Mouse (Mus musculus) lung, postnatal 25 days (tissue): ENCODE measurements at regions not wholly inside any gene's neighbourhood (a gene's known extent, or its start where the extent isn't known, plus 50 kb on each side); places are given as distances from the start of the nearest gene placed in this dataset.

Source experiments
- DNase-seq: peaks from one replicate; pipeline ENCODE4 v3.0.0; 2022; ENCODE audit warnings: low spot score

DNA sequence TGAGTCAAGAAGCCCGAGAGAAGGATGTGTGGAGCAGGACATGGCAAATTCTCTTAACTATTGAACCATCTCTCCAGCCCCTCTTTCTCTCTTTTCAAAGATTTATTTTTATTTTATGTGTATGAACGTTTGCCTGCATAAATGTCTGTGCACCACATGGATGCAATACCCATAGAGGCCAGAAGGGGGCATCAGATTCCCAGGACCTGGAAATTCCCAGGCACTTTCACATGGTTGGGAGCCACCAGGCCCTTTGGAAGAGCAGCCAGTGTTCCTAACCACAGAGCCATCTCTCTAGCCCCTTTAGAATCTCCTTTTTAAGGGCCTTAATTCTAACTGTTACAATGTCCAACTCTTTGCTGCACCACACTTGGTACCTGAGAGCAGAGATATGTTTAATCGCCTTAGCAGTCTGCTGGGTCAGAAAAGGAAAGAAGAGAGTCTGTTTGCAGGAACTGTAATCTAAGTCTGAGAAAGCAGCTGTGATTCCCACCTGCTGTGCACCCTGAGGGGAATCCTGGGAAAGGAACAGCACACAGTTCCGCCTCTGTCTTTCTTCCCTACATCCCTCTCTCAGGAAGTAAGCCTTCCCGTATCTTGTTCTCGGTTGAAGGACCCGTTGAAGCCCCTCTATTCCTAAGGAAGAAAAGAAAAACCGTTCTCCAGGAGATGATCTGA lies 186.8 kb downstream of the Katnal1 start:
- DNase-seq = no peak

DNA sequence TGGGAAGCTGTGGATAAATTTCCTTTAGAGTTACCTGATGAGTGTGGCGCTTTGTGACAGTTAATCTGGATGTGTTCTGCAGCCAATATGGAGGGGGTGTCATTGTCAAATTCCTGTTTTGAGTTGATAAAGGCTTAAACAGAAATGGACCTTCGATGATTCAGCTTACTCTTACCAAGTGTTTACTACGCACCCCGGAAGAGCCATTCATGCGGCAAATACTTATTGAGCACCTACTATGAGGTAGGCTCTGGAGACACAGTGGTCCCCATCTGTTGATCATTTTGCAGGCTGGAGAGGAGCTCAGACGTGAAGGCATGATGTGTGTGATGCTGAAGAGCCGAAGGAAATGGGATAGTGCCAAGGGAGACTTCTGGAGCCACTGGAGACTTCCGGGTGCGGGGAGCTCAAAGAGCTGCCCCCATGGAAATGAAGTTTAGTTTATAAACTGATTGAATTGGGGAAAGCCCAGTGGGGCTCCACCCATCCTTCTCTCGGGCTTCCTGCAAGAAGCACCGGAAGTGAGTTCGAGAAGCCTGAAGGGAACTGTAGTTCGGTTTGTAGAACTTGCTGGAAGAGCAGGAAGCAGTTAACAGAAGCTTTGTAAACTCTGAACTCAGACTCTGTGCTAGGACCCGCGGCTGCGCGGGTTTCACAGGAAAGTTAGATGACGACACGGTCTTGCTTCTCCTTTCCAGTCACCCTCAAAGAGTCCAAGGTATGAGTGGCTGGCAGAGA lies 187.7 kb downstream of the Katnal1 start:
- DNase-seq = peak; percentile 66

- peak; percentile 88 for DNase-seq
Observed at GRCm38 (mm10) chr5:148740366-148741266, 188.0 kb upstream of the Ubl3 start.

- DNase-seq = no peak
Observed at GRCm38 (mm10) chr5:148739672-148740071, 187.1 kb upstream of the Ubl3 start.

GRCm38 (mm10) chr5:148739141-148739540 lies 186.6 kb upstream of the Ubl3 start:
- peak; percentile 51 for DNase-seq

GRCm38 (mm10) chr5:148729541-148729940 lies 177.0 kb upstream of the Ubl3 start:
- no peak for DNase-seq

DNA sequence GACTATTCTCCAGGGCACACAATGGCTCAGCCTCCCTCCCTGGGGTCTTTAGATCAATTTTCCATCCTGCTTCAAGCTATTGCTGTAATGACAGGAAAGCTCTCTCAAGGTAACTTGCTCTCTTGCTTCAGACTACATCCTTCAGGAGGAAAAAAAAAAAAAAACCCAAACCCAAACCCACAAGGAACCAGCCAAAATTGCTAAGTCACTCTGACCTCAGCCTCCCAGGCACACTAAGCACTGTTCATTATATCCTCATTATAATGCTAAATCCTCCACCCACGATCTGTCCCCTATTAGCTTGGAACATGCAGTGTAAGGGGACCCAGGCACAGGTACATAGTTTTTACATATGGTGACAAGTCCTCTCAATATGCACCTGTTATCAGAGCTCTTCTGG lies 175.9 kb upstream of the Ubl3 start:
- no peak for DNase-seq

- DNase-seq = no peak
Observed at GRCm38 (mm10) chr5:148726442-148726841, 173.9 kb upstream of the Ubl3 start.

- no peak for DNase-seq
Observed at GRCm38 (mm10) chr5:148724470-148724869, 171.9 kb upstream of the Ubl3 start.

DNA sequence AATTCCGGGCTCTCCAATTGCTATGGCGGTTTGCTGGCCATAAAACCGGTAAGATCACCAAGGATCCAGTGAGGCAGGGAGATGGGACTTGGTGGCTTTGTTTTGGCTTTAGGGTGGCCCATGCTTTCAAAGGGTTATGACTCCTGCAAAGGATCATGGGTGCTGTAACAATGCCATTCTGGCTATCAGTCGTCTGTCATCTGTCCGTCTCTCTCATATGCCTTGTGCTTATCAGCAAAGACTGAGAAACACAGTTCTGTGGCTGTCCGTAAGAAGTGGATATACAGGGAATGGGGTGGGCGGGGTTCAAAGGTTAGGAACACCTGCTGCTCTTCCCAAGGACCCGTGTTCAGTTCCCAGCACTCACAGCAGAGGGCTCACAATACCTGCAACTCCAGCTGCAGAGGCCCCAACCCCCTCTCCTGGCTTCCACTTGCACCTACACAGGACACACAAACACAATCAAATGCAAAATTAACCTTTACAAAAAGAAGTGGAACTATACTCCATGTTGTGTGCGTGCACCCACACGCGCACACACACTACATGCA lies 171.2 kb upstream of the Ubl3 start:
- no peak for DNase-seq

- DNase-seq = no peak
Observed at GRCm38 (mm10) chr5:148720604-148721003, 168.0 kb upstream of the Ubl3 start.

- no peak for DNase-seq
Observed at GRCm38 (mm10) chr5:148716633-148717032, 164.0 kb upstream of the Ubl3 start.

GRCm38 (mm10) chr5:148715218-148715991 lies 162.8 kb upstream of the Ubl3 start:
- no peak for DNase-seq

- DNase-seq = no peak
Observed at GRCm38 (mm10) chr5:148714807-148715206, 162.2 kb upstream of the Ubl3 start.

GRCm38 (mm10) chr5:148713796-148714195 lies 161.2 kb upstream of the Ubl3 start:
- peak; percentile 69 for DNase-seq

GRCm38 (mm10) chr5:148713039-148713438 lies 160.4 kb upstream of the Ubl3 start:
- no peak for DNase-seq

DNA sequence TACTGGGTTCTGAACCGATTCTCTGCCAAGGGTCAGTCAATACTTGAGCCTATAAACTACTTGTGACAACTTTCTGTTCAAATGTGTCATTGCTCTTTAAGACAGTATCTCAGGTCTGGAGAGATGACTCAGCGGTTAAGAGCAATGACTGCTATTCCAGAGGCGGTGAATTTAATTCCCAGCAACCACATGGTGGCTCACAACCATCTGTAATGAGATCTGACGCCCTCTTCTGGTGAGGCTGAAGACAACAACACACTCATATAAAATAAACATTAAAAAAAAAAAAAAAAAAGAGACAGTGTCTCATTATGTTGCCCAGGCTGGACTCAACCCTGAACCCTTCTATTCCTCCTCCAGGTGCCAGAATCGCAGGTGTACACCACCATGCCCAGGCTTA lies 159.0 kb upstream of the Ubl3 start:
- DNase-seq = no peak

- DNase-seq = no peak
Observed at GRCm38 (mm10) chr5:148709111-148709771, 156.7 kb upstream of the Ubl3 start.

DNA sequence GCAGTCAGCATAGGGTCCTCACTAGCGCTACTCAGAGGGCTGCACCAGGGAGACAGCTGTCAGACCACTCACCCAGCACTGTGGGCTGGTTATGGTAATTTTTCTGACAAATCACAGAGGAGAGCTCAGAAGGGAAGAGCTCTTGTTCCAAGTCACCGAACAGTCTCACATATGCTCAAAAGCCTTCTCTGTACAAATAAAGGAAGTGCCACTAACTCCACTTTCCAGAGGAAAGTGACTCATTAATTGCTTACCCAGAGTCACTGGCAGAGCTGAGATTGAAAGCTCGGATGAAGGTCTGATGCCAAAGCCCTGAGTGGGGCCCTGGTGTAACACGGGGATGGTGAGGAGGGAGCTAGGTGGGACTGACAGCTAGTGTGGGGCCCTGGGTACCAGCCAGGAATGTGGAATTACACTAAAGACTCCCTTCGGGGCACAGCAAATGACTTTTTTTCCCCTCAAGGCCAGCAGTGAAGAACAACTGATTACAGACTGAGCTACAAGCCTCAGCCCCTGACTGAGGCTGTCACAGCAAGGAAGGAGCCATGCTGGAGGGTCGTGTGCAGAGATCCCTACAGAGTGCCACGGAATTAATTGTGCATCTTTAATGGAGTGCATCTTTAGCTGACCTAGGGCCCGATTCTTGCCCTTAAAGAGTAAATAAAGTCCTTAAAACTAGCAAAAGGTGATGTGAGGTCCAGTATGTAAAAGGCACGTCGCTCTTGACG lies 155.6 kb upstream of the Ubl3 start:
- peak; percentile 18 for DNase-seq

- no peak for DNase-seq
Observed at GRCm38 (mm10) chr5:148707335-148707734, 154.7 kb upstream of the Ubl3 start.
